8 mouse cellular contexts compared by ENCODE assay signal in the genomic region with DNA sequence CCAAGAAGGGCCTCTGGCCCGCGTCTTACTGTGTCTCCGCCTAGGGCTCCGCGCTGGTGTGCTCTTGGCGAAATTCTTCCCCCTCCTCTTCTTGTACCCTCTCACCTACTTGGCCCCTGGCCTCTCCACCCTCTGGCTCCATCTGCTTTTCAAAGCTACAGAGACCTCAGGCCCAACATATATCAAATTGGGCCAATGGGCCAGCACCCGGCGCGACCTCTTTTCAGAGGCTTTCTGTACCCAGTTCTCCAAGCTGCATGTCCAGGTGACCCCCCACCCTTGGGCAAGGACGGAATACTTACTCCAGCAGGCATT. TPM values are rescaled to one million over a fixed set of nuclear protein-coding genes. Genes with fewer than 3 reads are reported as not detected.
DNase-seq lines count a peak whose midpoint lies in the region; ATAC-seq and TF ChIP-seq lines count a peak whose summit lies in the region.

No protein-coding gene starts in this region.

- peak overlapping the region; percentile 86 for H3K4me3 ChIP-seq in spleen, adult 2 months (ENCODE audit: extremely low read depth, insufficient read depth, insufficient read length)
- H3K4me3 ChIP-seq in embryonic fibroblast, embryonic 13.5 days (ENCODE audit: insufficient read depth, low read length), result peak overlapping the region; percentile 79
- H3K4me3 ChIP-seq in hindbrain, embryonic 15.5 days, result peak overlapping the region; percentile 81
- H3K4me3 ChIP-seq in liver, embryonic 12.5 days, result peak overlapping the region; percentile 82

- ATAC-seq in hindbrain, embryonic 15.5 days (ENCODE audit: low FRiP score, low read depth), result no peak; the same call in 1 of the 2 replicates
- ATAC-seq in liver, embryonic 12.5 days, result no peak; the same call in 1 of the 2 replicates

- H3K27ac ChIP-seq in spleen, adult 2 months (ENCODE audit: insufficient read depth, low read length), result no peak overlapping the region
- H3K27ac ChIP-seq in embryonic fibroblast, embryonic 13.5 days (ENCODE audit: insufficient read depth, low read length), result no peak overlapping the region
- peak overlapping the region; percentile 96 for H3K27ac ChIP-seq in hindbrain, embryonic 15.5 days (replicated peaks)
- peak overlapping the region; percentile 93 for H3K27ac ChIP-seq in liver, embryonic 12.5 days

- H3K36me3 ChIP-seq in spleen, adult 2 months (ENCODE audit: control insufficient read depth, insufficient read depth, low read length), result peaks cover 5% of the 10 kb centered on the region
- H3K36me3 ChIP-seq in hindbrain, embryonic 15.5 days, result peaks cover 30% of the 10 kb centered on the region
- H3K36me3 ChIP-seq in liver, embryonic 12.5 days, result peaks cover 18% of the 10 kb centered on the region

- TF ChIP-seq POLR2A in spleen, adult 2 months (IDR thresholded peaks at IDR 0.05; ENCODE audit: low read depth, low read length), result no peak
- no peak for TF ChIP-seq POLR2A in embryonic fibroblast, embryonic 13.5 days (IDR thresholded peaks at IDR 0.05; ENCODE audit: low read depth, low read length)

- no peaks in the 10 kb centered on the region for H3K9me3 ChIP-seq in hindbrain, embryonic 15.5 days
- H3K9me3 ChIP-seq in liver, embryonic 12.5 days (replicated peaks), result no peaks in the 10 kb centered on the region

- 40% methylated on average over 10 of the region's 10 CpGs for WGBS in spleen, adult 2 months
- WGBS in hindbrain, embryonic 15.5 days, result 18% methylated on average over 10 of the region's 10 CpGs
- WGBS in liver, embryonic 12.5 days (ENCODE audit: insufficient replicate concordance), result 37% methylated on average over 10 of the region's 10 CpGs

- peak overlapping the region; percentile 77 for H3K4me2 ChIP-seq in hindbrain, embryonic 15.5 days
- H3K4me2 ChIP-seq in liver, embryonic 12.5 days, result peak overlapping the region; percentile 93

- peak overlapping the region; percentile 89 for H3K9ac ChIP-seq in hindbrain, embryonic 15.5 days
- peak overlapping the region; percentile 79 for H3K9ac ChIP-seq in liver, embryonic 12.5 days

- peaks cover 10% of the 10 kb centered on the region; the same call in 1 of the 2 replicates for H3K4me1 ChIP-seq in spleen, adult 2 months (ENCODE audit: control insufficient read depth, insufficient read depth, insufficient read length)
- H3K4me1 ChIP-seq in embryonic fibroblast, embryonic 13.5 days (ENCODE audit: control insufficient read depth, insufficient read depth, low read length), result peaks cover 5% of the 10 kb centered on the region; the same call in 1 of the 2 replicates
- H3K4me1 ChIP-seq in hindbrain, embryonic 15.5 days (replicated peaks), result peaks cover 17% of the 10 kb centered on the region
- H3K4me1 ChIP-seq in liver, embryonic 12.5 days, result peaks cover 22% of the 10 kb centered on the region

- no peaks in the 10 kb centered on the region for H3K27me3 ChIP-seq in spleen, adult 2 months (ENCODE audit: control insufficient read depth, insufficient read depth, low read length)
- H3K27me3 ChIP-seq in hindbrain, embryonic 15.5 days, result no peaks in the 10 kb centered on the region
- 0 out of 2 replicates have a peak, but pooled peaks cover 4% of the 10 kb centered on the region for H3K27me3 ChIP-seq in liver, embryonic 12.5 days (replicated peaks)

- no peak for DNase-seq in spleen, adult 2 months (ENCODE audit: low read depth in 1 of 2, low spot score in 2 of 2)
- no peak for DNase-seq in spleen, adult 18-20 months
- peak; percentile 20 for DNase-seq in thymus, postnatal 14 days
- DNase-seq in layer of hippocampus, postnatal 36 days, result no peak
- DNase-seq in right cerebral cortex, postnatal 25 days, result no peak

- no peak for TF ChIP-seq CTCF in spleen, adult 2 months (IDR thresholded peaks at IDR 0.05; ENCODE audit: extremely low read depth, insufficient read depth, insufficient read length, insufficient replicate concordance)
- no peak for TF ChIP-seq CTCF in embryonic fibroblast, embryonic 13.5 days (IDR thresholded peaks at IDR 0.05; ENCODE audit: borderline replicate concordance, insufficient read depth, low read length)

RNA-seq across cellular contexts. Expression of a gene that starts 0.8 kb away (rescaled TPM):
- 8.6 and 14.1 TPM in 2 replicates for polyA plus RNA-seq in spleen, adult 2 months (2012; rRNA removed)
- polyA plus RNA-seq in embryonic fibroblast, embryonic 13.5 days (2011; ENCODE audit: insufficient read length, low read depth, missing spikeins), result 10.3 and 11.2 TPM in 2 replicates
- 41.3 and 47.1 TPM in 2 replicates for polyA plus RNA-seq in hindbrain, embryonic 15.5 days (2015; fragmentation: Nextera tagmentation; extraction: Ambion mirVana)
- polyA plus RNA-seq in liver, embryonic 12.5 days (2016; fragmentation: Nextera tagmentation; extraction: Ambion mirVana), result 11.9 and 13.1 TPM in 2 replicates
- 10 to 100 TPM; 29.7 to 33.1 TPM for total RNA-seq in layer of hippocampus, postnatal 36 days (2021)

RNA-seq across cellular contexts. Expression of a gene that starts 11.0 kb away (rescaled TPM):
- 0.79 TPM in 1 of 2 replicates, not detected in the other for polyA plus RNA-seq in spleen, adult 2 months (2012; rRNA removed)
- polyA plus RNA-seq in embryonic fibroblast, embryonic 13.5 days (2011; ENCODE audit: insufficient read length, low read depth, missing spikeins), result not detected in 2 replicates
- polyA plus RNA-seq in hindbrain, embryonic 15.5 days (2015; fragmentation: Nextera tagmentation; extraction: Ambion mirVana), result 0.59 and 3.5 TPM in 2 replicates
- polyA plus RNA-seq in liver, embryonic 12.5 days (2016; fragmentation: Nextera tagmentation; extraction: Ambion mirVana), result 0.89 and 1.5 TPM in 2 replicates
- 1 to 10 TPM in 1 of 2 experiments, not detected in 1; 2.2 TPM for total RNA-seq in layer of hippocampus, postnatal 36 days (2021)

RNA-seq across cellular contexts. Expression of a gene that starts 16.8 kb away (rescaled TPM):
- 7.3 and 9.2 TPM in 2 replicates for polyA plus RNA-seq in spleen, adult 2 months (2012; rRNA removed)
- polyA plus RNA-seq in embryonic fibroblast, embryonic 13.5 days (2011; ENCODE audit: insufficient read length, low read depth, missing spikeins), result 15.5 and 16.1 TPM in 2 replicates
- polyA plus RNA-seq in hindbrain, embryonic 15.5 days (2015; fragmentation: Nextera tagmentation; extraction: Ambion mirVana), result 18.7 and 25.1 TPM in 2 replicates
- polyA plus RNA-seq in liver, embryonic 12.5 days (2016; fragmentation: Nextera tagmentation; extraction: Ambion mirVana), result 4.6 and 5.0 TPM in 2 replicates
- 10 to 100 TPM; 34.6 to 38.9 TPM for total RNA-seq in layer of hippocampus, postnatal 36 days (2021)

RNA-seq across cellular contexts. Expression of a gene that starts 17.9 kb away (rescaled TPM):
- polyA plus RNA-seq in spleen, adult 2 months (2012; rRNA removed), result 71.2 and 124 TPM in 2 replicates
- polyA plus RNA-seq in embryonic fibroblast, embryonic 13.5 days (2011; ENCODE audit: insufficient read length, low read depth, missing spikeins), result 84.9 and 104 TPM in 2 replicates
- 499 and 517 TPM in 2 replicates for polyA plus RNA-seq in hindbrain, embryonic 15.5 days (2015; fragmentation: Nextera tagmentation; extraction: Ambion mirVana)
- 252 and 269 TPM in 2 replicates for polyA plus RNA-seq in liver, embryonic 12.5 days (2016; fragmentation: Nextera tagmentation; extraction: Ambion mirVana)
- total RNA-seq in layer of hippocampus, postnatal 36 days (2021), result 100 to 1,000 TPM; 183 to 193 TPM

Comparison
In these comparisons a context has a peak if more than half of its experiments do, and no peak if none do; other contexts are left out.
1. H3K27ac ChIP-seq: peak in hindbrain, embryonic 15.5 days (single experiment) and liver, embryonic 12.5 days (single experiment); none in spleen, adult 2 months (single experiment) and embryonic fibroblast, embryonic 13.5 days (single experiment).
2. Peak in every context shown above with its lines, with median percentiles within 50 percentile points of each other: H3K4me3 ChIP-seq.